Mouse (Mus musculus): ENCODE results near the gene Suclg2. TPM values are rescaled to one million over a fixed set of nuclear protein-coding genes. Genes with fewer than 3 reads are reported as not detected.

Suclg2 gene
- total RNA-seq, 2 experiments from 2014 or later = 13.4 to 15.7 TPM

- no peak for DNase-seq (ENCODE audit: low spot score in 2 of 2)
- intact Hi-C loops (cut with DNase I) = no loop called here
These were observed 131.3 kb downstream of the Suclg2 start for GRCm38 (mm10) chr6:95587108-95587796.

DNA sequence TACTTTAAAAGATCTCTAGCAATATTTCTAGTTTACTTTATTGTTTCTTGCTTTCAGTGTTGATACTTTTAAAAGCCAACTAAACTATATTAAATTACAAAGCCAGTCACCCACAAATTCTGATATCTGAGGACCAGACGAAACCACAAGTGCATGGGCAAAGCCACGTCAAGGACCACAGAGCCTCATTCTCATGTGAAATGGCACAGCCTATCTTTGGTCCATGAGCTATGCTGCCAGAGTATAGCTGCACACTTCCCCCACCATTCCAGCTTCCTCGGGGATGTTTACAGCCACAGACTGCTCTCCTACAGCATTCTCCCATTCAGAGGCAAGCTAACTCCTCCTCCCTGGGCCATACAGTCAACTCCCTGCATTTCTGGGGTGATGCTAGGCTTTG is 136.7 kb downstream of the Suclg2 start:
- no peak for DNase-seq (ENCODE audit: low spot score in 2 of 2)
- intact Hi-C loops (cut with DNase I) = no loop called here

DNA sequence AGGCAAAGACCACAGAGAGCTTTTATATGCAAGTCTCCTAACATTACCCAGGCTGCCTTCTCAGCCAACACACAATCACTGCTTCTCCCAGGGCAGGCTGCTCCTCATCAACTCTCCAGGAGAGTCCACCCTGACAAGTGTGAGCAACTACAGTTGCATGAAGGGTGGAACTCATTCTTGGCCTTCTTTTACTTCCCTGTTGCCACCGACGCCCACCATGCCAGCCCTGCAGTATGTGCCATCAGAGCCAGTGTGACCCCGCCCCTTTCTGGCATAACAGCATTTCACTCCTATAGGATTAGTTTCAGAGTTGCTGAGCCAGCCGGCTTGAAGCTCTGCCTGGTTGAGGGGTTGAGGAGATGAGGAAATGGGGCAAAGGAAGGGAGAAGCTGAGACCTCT is 138.8 kb downstream of the Suclg2 start:
- no peak for DNase-seq (ENCODE audit: low spot score in 2 of 2)
- intact Hi-C loops (cut with DNase I) = no loop called here

GRCm38 (mm10) chr6:95575531-95575930 is 143.1 kb downstream of the Suclg2 start:
- DNase-seq (ENCODE audit: low spot score in 2 of 2) = no peak
- intact Hi-C loops (cut with DNase I) = no loop called here

DNA sequence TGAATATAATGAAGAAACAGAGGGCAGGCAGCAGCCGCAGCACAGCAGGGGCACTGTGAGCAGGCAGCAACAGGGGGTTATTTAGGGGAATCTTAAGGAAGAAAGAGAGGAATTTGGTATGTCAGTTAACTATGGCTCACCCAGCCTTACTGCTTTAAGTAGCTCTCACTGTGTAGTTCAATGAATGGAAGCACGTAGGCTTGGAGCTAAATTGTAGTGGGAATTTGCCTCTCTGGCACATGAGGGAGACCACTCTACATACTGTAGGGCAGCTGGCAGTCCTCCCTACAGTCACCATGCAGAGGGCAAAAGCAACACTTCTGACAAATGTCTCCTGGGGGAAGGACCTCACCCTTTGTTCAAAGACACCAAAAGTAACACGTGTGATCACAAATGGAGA is 143.7 kb downstream of the Suclg2 start:
- intact Hi-C loops (cut with DNase I) = no loop called here
- no peak for DNase-seq (ENCODE audit: low spot score in 2 of 2)

- intact Hi-C loops (cut with DNase I) = no loop called here
- DNase-seq (ENCODE audit: low spot score in 2 of 2) = no peak
These were observed 144.2 kb downstream of the Suclg2 start for GRCm38 (mm10) chr6:95574389-95574788.

- intact Hi-C loops (cut with DNase I) = no loop called here
- DNase-seq (ENCODE audit: low spot score in 2 of 2) = no peak
These were observed 145.4 kb downstream of the Suclg2 start for GRCm38 (mm10) chr6:95573035-95573759.

GRCm38 (mm10) chr6:95571620-95572019 is 147.0 kb downstream of the Suclg2 start:
- intact Hi-C loops (cut with DNase I) = no loop called here
- DNase-seq (ENCODE audit: low spot score in 2 of 2) = no peak

DNA sequence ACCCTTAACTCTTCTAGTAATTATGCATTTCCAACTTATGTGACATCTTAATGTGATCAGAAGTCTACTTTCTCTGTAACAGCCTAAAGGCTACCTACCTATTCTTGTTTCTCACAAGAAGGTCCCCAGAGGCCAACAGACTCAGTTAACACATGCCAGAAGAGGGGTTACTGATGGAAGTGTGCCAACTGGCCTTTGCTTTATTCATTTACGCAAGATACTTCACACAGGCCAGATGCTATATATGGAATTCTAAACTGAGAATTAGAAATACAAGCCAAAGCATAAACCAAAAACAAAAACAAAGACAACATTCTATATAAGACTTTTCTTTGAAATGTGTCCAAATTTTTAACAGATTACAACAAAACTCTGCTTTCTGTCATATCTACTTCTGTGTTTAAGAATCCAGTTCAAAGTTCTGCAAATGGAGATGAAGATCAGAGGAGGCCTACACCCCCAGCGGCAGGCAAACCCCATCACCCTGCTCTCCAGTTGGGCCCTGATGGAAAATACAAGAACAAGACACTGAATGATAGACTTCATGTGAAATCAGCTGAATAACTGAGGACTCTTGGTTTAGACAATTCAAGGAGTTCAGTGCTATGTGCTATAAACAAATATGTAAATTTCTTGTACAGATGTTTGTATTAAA is 155.1 kb downstream of the Suclg2 start:
- intact Hi-C loops (cut with DNase I) = no loop called here
- DNase-seq (ENCODE audit: low spot score in 2 of 2) = no peak

DNA sequence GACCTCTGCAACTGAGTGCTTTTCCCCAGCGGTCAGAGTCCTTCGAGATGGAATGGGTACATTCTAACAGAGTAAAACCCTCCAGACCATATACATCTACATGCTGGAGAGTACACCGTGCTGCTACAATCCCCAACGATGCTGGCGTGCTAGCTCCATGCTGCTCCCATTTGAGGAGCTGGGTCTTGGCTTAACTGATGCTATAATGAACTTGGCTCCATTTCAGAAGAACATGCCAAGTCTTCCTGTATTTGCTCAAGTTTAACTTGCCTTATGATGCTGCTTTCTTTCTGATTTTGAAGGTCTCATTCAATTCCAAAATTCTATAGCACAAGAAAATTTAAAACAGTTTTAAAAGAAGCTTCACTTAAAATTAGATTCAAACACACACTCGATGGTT is 162.3 kb downstream of the Suclg2 start:
- intact Hi-C loops (cut with DNase I) = no loop called here
- peak in 1 of 2 experiments; percentile 12 for DNase-seq (ENCODE audit: low spot score in 2 of 2)

DNA sequence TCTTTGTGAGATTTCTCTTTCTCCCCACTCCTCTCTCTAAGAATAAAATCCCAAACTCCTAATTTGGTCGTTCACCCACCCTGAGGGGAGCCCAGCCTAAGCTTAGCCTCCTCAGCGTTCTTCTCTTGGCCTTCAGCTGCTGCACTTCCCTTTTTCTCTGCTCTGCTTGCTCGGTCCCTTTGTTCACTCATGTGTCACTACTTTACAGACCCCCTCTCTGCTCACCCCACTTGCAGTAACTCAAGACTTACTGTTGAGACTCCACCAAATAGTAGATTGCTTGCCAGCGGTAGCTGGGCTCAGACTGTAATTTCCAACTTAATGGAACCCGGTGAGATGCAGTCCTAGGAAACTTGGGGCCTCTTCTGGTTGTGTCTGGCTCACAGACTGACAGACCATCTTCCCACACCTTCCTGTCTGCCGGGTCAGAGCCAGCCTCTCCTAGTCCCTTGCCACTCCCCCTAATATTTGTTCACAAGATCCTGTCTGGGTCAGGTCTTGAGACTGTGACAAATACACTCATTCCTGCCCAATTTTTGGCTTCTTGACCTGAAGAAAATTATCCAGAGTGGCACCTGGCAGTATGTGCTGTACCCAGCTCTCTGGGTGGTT is 166.2 kb downstream of the Suclg2 start:
- intact Hi-C loops (cut with DNase I) = no loop called here
- DNase-seq (ENCODE audit: low spot score in 2 of 2) = no peak

- DNase-seq (ENCODE audit: low spot score in 2 of 2) = no peak
- intact Hi-C loops (cut with DNase I) = no loop called here
These were observed 167.6 kb downstream of the Suclg2 start for GRCm38 (mm10) chr6:95551000-95551399.

DNA sequence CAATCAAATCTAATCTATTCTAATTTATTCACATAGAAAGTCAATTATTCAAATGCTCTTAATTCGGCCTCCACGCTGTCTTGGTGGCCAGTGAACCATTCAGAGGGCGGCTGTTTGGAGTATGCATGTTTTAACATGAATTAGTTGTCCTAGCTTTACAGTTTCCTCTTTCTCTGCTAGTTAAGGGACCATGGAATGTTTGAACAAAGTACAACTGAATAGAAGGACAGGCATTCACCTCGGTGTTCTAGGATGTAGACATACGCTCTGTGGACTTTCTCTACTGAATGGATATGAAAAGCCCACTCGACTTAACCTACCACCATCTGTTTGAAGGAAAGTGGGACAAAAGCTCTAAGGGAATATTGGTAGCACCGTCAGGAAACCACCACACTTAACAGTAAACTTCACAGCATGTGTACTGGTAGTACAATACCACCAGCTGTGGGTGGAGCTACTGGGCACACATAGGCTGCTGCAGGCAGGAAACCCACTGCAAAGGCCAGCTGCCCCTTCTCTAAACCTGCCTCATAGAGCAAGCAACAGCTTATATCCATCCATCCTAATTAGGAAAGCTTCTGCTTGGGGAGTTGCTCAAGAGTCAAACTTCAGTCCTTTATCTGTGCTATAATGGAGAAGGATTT is 172.3 kb downstream of the Suclg2 start:
- no peak for DNase-seq (ENCODE audit: low spot score in 2 of 2)
- intact Hi-C loops (cut with DNase I) = no loop called here

GRCm38 (mm10) chr6:95545714-95546113 is 172.9 kb downstream of the Suclg2 start:
- intact Hi-C loops (cut with DNase I) = no loop called here
- DNase-seq (ENCODE audit: low spot score in 2 of 2) = no peak

DNA sequence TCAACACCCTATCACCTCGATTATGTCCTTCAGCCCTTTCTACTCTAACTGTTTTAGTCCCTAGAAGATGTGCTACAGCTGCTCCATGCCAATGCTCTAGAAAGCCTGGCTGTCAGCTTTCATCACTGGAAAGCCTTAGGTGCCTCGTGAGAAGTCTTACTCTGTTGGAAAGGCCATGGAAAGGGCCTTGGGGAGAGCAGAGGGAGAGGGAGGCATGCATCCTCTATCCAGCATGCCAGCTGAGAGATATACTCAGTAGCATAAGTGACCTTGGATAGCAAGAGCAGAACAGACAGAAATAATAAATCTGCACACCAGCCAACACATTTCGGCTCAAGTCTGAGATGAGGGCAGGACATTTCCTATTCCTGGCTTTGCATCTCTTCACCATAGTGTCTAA is 173.3 kb downstream of the Suclg2 start:
- intact Hi-C loops (cut with DNase I) = no loop called here
- DNase-seq (ENCODE audit: low spot score in 2 of 2) = no peak

GRCm38 (mm10) chr6:95535191-95535590 is 183.4 kb downstream of the Suclg2 start:
- DNase-seq (ENCODE audit: low spot score in 2 of 2) = no peak
- intact Hi-C loops (cut with DNase I) = no loop called here

DNA sequence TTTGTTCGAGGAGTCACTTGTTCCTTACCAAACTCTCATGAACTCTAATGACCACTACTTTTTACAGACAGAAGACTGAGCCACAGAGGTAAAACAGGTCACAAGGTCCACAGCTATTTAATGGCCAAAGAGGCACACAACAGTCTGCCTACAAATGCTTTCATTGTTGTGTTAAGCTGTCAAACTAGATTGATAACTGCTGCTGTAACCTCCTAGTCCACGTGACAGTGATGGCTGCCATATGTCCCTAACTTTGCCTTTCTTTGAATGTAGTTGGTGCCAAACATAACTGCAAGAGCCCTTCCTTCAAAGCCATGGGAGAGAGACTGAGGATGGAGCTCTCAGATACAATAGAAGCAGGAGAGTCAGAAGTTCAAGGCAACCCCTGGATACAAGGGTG is 198.8 kb downstream of the Suclg2 start:
- DNase-seq (ENCODE audit: low spot score in 2 of 2) = no peak
- intact Hi-C loops (cut with DNase I) = no loop called here

GRCm38 (mm10) chr6:95518406-95518805 is 200.2 kb downstream of the Suclg2 start:
- peak in 1 of 2 experiments; percentile 23 for DNase-seq (ENCODE audit: low spot score in 2 of 2)
- intact Hi-C loops (cut with DNase I) = no loop called here

- DNase-seq (ENCODE audit: low spot score in 2 of 2) = no peak
- intact Hi-C loops (cut with DNase I) = no loop called here
These were observed 202.9 kb downstream of the Suclg2 start for GRCm38 (mm10) chr6:95515721-95516120.

GRCm38 (mm10) chr6:95514726-95515125 is 203.9 kb downstream of the Suclg2 start:
- intact Hi-C loops (cut with DNase I) = no loop called here
- DNase-seq (ENCODE audit: low spot score in 2 of 2) = no peak
